Mouse (Mus musculus): Measurements from ENCODE around the gene Galnt15.

DNA sequence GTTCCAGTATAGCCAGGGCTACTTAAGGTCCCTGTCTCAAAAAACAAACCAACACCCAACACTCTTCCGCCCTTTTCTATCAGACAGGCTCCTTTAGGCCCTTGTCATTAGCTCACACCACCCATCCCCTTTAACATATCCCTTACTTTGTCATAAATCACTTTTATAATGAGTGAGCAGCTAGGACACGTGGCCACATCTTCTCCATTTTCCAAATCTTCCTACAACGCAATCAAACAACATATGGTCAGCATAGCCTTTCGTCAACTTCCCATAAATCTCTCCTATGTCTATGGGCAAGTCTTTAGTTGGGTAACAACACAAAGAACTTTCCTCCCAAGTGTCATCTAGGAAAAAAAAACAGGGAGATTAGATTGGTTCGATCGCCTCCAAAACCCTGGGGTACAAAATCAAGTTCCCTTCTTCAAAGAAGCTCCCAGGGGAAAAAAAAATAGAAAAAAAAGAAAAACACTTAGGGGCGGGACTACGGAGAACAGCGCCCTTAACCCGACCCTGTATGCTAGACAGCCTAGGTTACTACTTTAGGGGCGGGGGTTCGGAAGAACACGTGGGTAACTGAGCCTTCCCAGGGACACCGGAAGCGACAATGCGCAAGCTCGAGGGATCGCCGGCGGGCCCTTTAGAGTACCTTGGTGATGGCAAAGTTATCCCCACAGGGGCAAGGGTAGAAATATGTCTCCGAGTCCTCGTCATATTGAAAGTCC, 56.1 kb downstream of the Galnt15 start, which contains the start of gene Oxnad1:
- TF ChIP-seq CTCF (conservative IDR thresholded peaks at IDR 0.05 in 1 of 2, IDR thresholded peaks at IDR 0.05 in 1 of 2; ENCODE audit: low read depth in 2 of 2, low read length in 2 of 2) (no peak), MEF2A (IDR thresholded peaks at IDR 0.05; ENCODE audit: borderline replicate concordance, low read depth, low read length) (no peak), ELF1 (IDR thresholded peaks at IDR 0.05; ENCODE audit: low read depth, low read length) (no peak), ZC3H11A (IDR thresholded peaks at IDR 0.05; ENCODE audit: low read depth, low read length) (no peak), ZMIZ1 (IDR thresholded peaks at IDR 0.05; ENCODE audit: low read depth, low read length) (no peak), POLR2A (IDR thresholded peaks at IDR 0.05; ENCODE audit: low read depth, low read length) (no peak), CHD1 (IDR thresholded peaks at IDR 0.05; ENCODE audit: low read depth, low read length) (no peak), IRF4 (IDR thresholded peaks at IDR 0.05; ENCODE audit: low read depth, low read length) (no peak), MYC (IDR thresholded peaks at IDR 0.05; ENCODE audit: low read depth, low read length) (peak; percentile 81), JUND (conservative IDR thresholded peaks at IDR 0.05; ENCODE audit: low read depth, low read length) (no peak), GABPA (IDR thresholded peaks at IDR 0.05; ENCODE audit: insufficient replicate concordance, low read depth, low read length) (no peak), TCF12 (IDR thresholded peaks at IDR 0.05; ENCODE audit: low read depth, low read length) (peak; percentile 62), ZKSCAN1 (IDR thresholded peaks at IDR 0.05; ENCODE audit: borderline replicate concordance, low read depth, low read length) (no peak)
